Mouse (Mus musculus) mature B cell (primary cell): Measurements from ENCODE around the gene B3galt4.
"Not testable (repeated sequence)": the region's sequence is repeated elsewhere in the genome, so short reads cannot be mapped to it uniquely, and the experiment has no call there.

Source experiments
- in situ Hi-C: fragments of 300-500 bp; cut with MboI; formaldehyde crosslinking; loops from 2 replicates; pipeline ENCODE4 v1.14.3; 2019

B3galt4 gene

GRCm38 (mm10) chr17:33951021-33951946, at the start of gene B3galt4:
Gene B3galt4, minus strand, starts transcription at chr17:33951488.
- in situ Hi-C loops: no loop called here

- in situ Hi-C loops: not testable (repeated sequence)
Observed at GRCm38 (mm10) chr17:34000796-34001195, 49.5 kb upstream of the B3galt4 start.

- in situ Hi-C loops: no loop called here
Observed at GRCm38 (mm10) chr17:34000150-34000537, 48.9 kb upstream of the B3galt4 start, which contains the start of gene H2-K1. Gene H2-K1, minus strand, starts transcription at chr17:34000347.

GRCm38 (mm10) chr17:33999341-34000149, 48.3 kb upstream of the B3galt4 start:
- in situ Hi-C loops: no loop called here

GRCm38 (mm10) chr17:33998697-33999096, 47.4 kb upstream of the B3galt4 start:
- in situ Hi-C loops: not testable (repeated sequence)

- in situ Hi-C loops: not testable (repeated sequence)
Observed at GRCm38 (mm10) chr17:33997025-33997424, 45.7 kb upstream of the B3galt4 start.

- in situ Hi-C loops: no loop called here
Observed at GRCm38 (mm10) chr17:33995651-33996050, 44.4 kb upstream of the B3galt4 start.

GRCm38 (mm10) chr17:33994959-33995358, 43.7 kb upstream of the B3galt4 start:
- in situ Hi-C loops: no loop called here

- in situ Hi-C loops: no loop called here
Observed at GRCm38 (mm10) chr17:33991788-33992664, 40.7 kb upstream of the B3galt4 start.

- in situ Hi-C loops: not testable (repeated sequence)
Observed at GRCm38 (mm10) chr17:33982136-33982535, 30.8 kb upstream of the B3galt4 start.

- in situ Hi-C loops: not testable (repeated sequence)
Observed at GRCm38 (mm10) chr17:33981192-33981909, 30.1 kb upstream of the B3galt4 start.

- in situ Hi-C loops: no loop called here
Observed at GRCm38 (mm10) chr17:33980181-33981035, 29.1 kb upstream of the B3galt4 start.

GRCm38 (mm10) chr17:33979512-33980050, 28.3 kb upstream of the B3galt4 start:
- in situ Hi-C loops: no loop called here

GRCm38 (mm10) chr17:33978631-33979031, 27.3 kb upstream of the B3galt4 start:
- in situ Hi-C loops: no loop called here

- in situ Hi-C loops: no loop called here
Observed at GRCm38 (mm10) chr17:33977861-33978557, 26.7 kb upstream of the B3galt4 start.

- in situ Hi-C loops: no loop called here
Observed at GRCm38 (mm10) chr17:33973572-33973971, 22.3 kb upstream of the B3galt4 start.

GRCm38 (mm10) chr17:33972691-33973090, 21.4 kb upstream of the B3galt4 start:
- in situ Hi-C loops: no loop called here

GRCm38 (mm10) chr17:33969394-33969793, 18.1 kb upstream of the B3galt4 start:
- in situ Hi-C loops: no loop called here

GRCm38 (mm10) chr17:33968927-33969326, 17.6 kb upstream of the B3galt4 start:
- in situ Hi-C loops: no loop called here
